Mouse (Mus musculus) frontal cortex, adult 2 months (tissue): ENCODE measurements around the gene 4933425L06Rik. TPM values are rescaled to one million over a fixed set of nuclear protein-coding genes. Genes with fewer than 3 reads are reported as not detected.

Experiments
- DNase-seq, 2 experiments: peaks; one replicate each; pipeline ENCODE4 v3.0.0; 2022; ENCODE audit warnings: low spot score in 1 of 2; ENCODE audit errors: extremely low spot score in 1 of 2
- polyA plus RNA-seq: library from polyadenylated mRNA; depleted of rRNA; stranded (reverse); fragments of >200 nt; gene quantifications from 2 replicates; pipeline ENCODE4 v1.2.3, GENCODE M21; 2012; rRNA removed

Gene 4933425L06Rik
- polyA plus RNA-seq, 1 experiment, result not detected

DNA sequence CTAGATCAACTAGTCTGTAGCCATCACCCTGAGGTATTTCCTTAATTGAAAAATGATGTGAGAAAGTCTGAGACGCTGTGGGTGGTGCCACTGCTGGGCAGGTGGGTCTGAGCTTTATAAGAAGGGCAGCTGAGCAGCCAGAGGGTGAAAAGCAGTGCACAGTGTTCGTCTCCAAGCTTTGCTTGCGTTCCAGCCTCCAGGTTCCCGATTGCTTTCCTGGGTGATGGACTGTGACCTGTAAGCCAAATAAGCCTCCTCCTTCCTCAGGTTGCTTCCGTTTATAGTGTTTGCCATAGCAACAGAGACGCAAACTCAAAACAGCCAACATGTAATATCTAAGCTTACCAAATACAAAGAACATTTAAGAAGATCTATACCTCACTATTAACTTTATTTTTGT lies 50.4 kb downstream of the 4933425L06Rik start:
- DNase-seq, result no peak

DNA sequence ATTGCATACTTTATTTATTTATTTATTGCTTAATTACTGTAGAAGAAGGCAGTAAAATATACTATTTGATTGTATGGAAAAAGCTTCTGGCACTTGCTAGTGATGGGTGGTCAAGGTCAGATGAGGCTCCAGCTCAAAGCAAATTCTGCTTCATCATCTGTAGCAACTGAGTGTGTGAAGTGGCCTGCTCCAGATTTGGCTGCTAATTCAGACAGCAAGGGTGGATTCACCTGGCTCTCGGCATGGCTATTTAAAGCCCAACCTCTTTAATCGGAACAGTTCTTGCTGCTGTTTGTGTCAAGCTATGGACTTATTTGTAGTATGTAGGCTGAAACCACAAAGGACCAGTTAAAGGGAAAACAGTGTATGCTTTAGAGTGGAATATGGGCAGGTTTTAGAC lies 50.9 kb downstream of the 4933425L06Rik start:
- no peak for DNase-seq

DNA sequence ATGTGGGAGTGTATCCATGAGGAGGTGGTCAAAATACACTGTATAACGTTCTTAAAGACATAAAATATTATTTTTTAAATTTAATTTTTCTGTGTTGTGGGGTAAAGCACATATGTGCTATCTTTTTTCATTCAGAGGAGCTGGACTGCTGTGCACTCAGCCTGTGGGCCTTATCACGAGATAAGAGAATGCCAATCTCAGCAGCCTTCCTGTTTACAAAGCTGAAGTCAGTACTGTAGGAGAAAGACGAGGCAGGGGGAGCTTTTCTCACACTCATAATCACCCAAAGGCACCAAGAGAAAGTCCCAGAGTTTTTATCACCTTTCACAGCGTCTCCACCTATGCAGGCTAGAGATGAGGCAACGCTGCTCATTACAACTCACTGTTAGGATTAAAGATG lies 52.5 kb downstream of the 4933425L06Rik start:
- no peak for DNase-seq

DNA sequence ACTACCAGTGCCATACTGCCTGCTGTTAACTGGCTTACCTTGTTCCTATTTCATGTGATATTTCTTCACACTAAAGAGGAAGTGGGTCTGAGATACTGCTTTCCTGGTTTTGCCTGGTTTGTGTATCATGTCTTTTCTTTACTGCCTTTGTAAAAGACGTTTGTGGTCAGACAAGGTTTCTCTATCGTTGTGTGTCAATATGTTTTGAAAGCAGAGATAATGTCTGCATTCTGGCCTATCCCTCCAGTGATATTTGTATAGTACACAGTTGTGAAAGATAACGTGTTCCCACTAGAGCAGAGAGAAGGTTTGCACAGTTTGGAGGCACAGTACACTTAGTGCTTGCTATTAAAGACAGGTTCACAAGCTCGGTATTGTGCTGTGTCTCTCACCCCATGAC lies 58.0 kb downstream of the 4933425L06Rik start:
- DNase-seq, result no peak

DNA sequence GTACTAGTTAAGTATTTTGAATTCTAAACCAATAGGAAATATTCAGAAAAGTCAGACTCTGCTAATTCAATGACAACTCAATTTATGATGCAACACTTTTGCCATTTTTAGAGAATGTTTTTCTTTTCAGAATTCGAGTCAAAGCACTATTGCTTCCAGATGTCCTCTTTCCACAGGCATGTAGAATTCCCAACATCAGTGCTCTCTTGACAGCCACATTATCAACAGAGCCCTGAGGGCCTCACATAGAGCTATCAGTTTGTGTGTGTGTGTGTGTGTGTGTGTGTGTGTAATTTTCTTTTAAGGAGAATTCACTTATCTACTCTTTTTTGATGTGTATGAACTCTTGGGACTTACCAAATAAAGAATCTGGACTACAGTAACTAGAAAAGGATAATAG lies 64.9 kb downstream of the 4933425L06Rik start:
- no peak for DNase-seq

DNA sequence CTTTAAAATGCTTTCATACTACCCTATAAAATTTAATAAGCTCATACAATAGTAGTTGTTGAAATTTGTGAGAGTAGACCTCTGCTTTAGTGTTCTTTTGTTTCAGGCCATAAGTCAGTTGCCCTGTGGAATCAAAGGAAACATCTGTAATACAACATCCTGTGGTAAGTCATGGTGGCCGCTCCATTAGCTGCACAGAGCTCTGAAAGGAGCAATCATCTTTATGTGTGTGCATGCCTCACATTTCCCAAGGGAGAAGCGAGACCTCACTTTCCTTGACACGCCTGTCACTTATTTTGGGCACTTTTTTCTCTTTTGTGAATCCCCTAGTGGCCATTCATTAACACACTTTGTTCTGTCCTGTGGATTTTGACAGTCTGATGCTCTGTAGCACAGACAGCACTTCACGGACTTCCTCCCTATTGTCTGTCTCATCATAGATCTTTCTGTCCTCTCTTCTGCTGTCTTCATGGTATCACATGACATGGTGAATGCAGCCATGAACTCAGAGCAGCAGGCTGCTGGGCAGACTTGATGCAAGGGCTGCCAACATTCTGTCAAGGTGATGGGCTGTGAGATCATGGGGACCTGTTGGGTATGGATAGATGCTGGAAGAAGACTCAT lies 66.0 kb downstream of the 4933425L06Rik start:
- no peak for DNase-seq

DNA sequence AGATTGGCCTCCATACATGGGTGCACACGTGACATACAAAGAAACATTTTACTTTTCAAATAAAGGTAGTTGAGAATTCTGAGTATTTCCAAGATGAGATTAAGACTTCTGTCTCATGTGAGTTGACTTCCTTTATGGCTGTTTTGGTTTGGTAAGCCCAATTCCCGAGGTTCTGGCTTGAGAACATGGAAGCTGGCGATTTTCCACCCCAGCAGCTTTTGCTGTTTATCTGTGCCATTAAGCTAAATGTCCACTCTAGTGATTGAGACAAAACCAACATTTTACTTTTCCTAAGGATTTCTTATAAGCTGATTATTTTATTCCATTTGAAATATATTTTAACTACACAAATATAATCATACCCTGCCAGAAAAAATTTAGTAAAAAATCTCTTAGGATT lies 68.1 kb downstream of the 4933425L06Rik start:
- no peak for DNase-seq

DNA sequence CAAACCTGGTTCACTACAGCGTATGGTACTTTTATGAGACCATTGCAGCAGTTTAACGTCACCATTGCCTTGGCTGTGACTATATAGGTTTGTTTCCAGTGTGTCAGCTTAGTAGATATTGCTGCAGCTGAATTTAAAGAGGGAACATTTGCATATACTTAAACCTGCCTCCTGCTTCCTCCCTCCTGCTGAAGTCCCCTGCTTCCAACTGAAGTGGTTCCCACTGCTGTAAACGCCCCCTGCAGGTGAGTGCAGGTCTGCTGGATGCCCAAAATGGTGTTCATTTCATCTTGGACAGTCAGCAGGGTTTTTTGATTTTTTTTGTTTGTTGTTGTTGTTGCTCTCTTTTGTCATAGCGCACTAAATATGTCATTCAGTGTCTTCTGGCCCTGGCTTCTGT lies 72.0 kb downstream of the 4933425L06Rik start:
- DNase-seq, result peak in 1 of 2 experiments; percentile 39

DNA sequence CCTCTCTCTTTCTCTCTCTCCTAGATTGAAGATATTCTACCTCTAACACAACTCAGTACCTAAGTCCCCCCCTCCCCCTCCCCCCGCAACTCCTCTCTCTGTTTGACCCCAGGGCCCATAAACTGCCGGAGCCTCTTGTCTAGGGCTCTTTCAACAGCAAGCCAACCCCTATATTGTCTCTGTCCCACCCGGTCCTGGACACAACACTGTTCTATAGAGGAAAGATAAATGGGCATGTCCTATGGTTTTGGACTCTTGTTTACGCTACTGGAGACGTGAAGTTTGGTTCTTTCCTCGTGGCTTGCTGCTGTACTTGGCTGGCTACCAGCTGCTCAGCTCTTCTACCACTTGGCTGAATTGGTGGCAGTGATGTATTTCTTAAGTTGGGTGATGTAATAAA lies 83.5 kb downstream of the 4933425L06Rik start:
- no peak for DNase-seq

Other genes with a start within 250 kb of the 4933425L06Rik start
- 0.46 and 0.82 TPM in 2 replicates for gene Shisal2b, start 218.2 kb upstream of the 4933425L06Rik start, polyA plus RNA-seq
- gene Rgs7bp, start 27.2 kb upstream of the 4933425L06Rik start, polyA plus RNA-seq, result 73.3 and 76.2 TPM in 2 replicates
- 18.5 and 18.9 TPM in 2 replicates for gene Rnf180, start 212.7 kb downstream of the 4933425L06Rik start, polyA plus RNA-seq